Mouse (Mus musculus) granulocyte monocyte progenitor cell, adult 5-6 weeks (primary cell): Measurements from ENCODE around the gene Akr1b10. TPM values are rescaled to one million over a fixed set of nuclear protein-coding genes. Genes with fewer than 3 reads are reported as not detected.
"Not testable (repeated sequence)": the region's sequence is repeated elsewhere in the genome, so short reads cannot be mapped to it uniquely, and the experiment has no call there.

Experiments
- ATAC-seq: replicated peaks from 2 replicates; pipeline ENCODE4 v1.8.0; 2016; ENCODE audit warnings: mild to moderate bottlenecking, moderate TSS enrichment, inconsistent platforms; ENCODE audit not compliant: poor library complexity, severe bottlenecking
- total RNA-seq, 2 experiments: library from RNA; stranded (forward) in 1 of 2; stranded (reverse) in 1 of 2; fragments of 200-712, 200-1000 nt in 1 of 2; fragments of >200 nt in 1 of 2; fragmentation: Nextera tagmentation in 1 of 2; gene quantifications; 2 replicates each; pipeline ENCODE4 v1.2.3; 2014 to 2017

Akr1b10 gene
- total RNA-seq, 2 experiments from 2014 or later = 29.6 to 58.6 TPM

DNA sequence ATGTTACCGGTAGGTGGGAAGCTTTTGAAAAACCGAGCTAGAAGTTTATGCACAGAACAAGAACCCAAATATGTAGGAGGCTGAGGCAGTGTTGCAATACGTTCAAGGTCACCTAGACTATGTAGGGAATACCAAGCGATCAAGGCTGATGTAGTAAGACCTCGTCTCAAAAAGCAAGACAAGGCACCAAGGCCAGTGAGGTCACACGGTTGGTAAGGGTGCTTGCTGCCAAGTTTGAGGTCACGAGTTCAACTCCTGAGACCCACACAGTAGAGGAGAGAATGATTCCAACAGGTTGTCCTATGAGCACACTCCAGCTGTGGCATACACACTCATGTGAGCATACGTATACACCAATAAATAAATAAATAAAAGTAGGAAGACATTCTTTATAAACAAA lies 13.9 kb upstream of the Akr1b10 start:
- ATAC-seq = no peak

DNA sequence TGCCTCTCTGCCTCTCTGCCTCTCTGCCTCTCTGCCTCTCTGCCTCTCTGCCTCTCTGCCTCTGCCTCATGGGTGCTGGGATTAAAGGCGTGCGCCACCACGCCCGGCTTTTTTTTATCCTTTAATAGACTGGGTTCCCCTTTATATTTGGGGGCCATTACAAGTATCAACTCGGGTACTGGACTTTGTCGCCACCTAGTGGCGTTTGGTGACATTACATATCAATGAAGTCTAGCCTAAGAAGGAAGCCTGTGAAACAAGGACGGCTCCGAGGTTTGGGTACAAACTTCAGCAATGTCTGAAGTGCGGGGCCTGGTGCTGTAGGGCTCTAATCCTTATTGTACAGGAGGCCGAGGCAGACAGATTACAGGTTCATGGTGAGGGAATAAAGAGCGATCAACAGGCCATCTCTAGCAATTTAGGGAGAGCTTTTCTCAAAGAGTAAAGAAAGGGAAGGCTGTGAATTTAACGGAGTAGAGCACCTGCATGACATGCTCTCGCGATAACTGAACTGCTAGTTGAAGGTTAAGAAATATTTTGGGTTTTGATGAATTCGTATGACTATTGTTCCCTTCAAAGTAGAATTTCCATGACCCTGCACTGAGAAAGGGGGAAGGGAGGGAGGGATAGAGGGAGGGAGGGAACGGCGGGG lies 12.2 kb upstream of the Akr1b10 start:
- ATAC-seq = peak; percentile 92

DNA sequence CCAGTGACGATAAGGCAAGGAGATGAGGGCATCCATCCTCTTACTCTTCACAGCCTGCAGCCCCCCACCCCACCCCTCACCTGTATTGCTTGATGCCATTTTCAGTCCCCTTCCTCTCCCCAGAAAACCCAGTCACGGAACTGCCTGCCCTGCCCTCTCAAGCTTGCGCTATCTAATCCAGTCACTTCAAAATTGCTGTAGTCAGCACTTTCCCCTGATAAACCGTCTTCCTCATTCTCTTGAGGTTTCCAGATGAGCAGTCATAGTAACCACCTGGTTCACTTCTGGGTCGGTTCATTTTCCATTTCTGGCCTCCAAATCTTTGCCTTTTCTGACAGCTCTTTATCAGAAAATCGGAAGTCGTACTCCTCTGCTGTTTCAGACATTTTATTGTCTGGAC lies 10.2 kb upstream of the Akr1b10 start:
- ATAC-seq = peak; percentile 38

DNA sequence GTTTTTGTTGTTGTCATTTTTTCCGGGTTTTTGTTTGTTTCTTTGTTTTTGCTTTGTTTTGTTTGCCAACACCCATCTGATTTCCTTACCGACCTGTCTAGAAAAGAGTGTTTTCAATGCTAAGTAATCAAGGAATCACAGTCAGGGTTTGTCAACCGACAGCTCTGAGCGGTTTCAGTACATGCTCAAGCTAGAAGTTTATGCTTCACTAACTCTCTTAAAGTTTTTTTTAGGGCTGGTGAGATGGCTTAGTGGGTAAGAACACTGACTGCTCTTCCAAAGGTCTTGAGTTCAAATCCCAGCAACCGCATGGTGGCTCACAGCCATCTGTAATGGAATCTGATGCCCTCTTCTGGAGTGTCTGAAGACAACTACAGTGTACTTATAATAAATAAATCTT lies 8.1 kb upstream of the Akr1b10 start:
- ATAC-seq = not testable (repeated sequence)

DNA sequence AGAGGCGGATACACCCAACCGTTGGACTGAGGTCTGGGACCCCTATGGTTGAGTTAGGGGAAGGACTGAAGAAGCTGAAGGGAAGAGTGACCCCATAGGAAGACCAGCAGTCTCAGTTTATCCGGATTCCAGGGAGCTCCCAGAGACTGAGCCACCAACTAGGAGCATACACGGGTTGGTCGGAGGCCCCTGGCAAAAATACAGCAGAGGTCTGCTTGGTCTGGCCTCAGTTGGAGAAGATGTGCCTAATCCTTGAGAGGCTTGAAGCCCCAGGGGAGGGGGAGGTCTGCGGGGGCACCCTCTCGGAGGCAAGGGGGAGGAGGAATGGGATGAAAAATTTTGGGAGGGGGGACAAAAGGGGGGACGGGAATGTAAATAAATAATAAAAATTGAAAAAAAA lies 617 bp upstream of the Akr1b10 start:
- ATAC-seq = no peak

DNA sequence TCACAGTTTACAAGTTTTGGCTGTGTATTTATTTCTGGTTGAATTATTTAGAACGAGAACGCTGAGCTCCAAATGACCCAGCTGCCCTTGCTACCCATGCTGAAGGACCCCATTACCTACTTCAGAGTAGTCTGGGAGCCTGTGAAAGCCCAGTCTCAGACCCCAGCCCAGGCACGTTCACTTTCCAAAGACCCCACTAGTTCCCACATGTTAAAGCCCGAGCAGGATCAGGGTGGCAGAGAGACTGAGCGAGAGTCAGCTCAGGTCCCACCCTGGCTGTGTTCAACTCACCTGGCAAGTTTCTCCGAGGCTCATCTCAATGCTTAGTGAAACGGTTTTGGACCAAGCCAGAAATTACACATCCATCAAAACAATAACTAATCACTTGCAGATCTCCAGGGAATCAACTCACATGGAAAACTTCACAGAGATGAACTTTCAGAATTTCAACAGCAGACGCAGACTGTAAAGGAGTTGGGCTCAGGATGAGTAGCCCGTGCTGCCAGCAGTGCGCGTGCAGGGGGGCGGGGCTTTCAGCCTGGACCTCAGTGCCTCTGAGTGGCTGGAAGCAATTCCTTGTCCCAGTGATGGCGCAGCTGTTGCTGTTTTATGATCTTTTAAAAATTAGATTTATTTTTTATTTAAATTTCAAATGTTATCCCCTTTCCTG lies 818 bp downstream of the Akr1b10 start:
- ATAC-seq = peak; percentile 60

DNA sequence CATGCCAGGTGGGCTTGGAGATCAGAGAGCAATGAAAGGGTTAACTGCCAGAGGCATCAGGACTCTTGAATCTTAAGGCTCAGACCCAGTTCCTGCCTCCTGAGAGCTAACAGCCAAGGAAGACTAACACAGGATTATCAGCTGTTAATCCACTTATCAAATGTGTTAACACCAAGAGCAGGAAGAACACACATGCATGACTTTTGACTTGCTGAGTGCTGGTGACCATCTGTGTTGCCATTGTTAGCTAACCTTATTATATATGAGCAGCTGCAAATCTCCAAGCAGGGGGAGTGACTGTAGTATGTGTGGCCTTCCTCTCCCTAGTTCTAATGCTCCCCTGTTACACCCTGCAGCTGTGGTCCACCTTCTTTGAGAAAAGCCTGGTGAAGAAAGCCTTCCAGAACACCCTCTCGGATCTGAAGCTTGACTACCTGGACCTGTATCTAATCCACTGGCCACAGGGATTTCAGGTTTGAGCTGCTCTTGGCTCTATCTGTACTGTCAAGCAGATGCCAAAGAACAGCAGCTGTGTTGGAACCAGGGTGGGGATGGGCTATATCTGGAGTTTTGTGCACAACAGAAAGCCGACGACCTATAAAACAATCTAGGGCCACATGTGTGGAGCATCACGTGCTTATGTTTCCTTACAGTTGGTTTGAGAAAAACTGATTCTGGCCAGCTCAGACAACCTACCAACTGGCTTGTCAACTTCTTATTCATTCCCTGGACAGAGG lies 4.6 kb downstream of the Akr1b10 start:
- no peak for ATAC-seq

DNA sequence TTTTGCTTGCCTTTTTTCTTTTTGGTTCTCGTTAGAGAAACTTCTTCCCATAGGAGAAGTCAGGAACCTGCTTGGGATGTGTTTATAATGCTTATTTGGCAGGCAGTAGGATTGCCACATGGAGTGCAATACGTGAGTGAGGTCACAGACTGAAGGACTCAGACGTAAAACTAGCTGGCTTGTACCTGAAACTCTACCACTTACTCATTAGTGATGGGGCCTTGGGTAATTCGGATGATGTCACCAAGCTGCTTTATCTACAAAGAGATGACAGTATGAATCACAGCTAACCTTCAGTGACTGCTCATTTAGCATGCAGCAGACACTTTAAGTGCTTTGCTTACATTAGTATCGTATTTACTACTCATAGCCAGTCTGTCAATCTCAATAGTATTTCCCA lies 11.9 kb downstream of the Akr1b10 start:
- ATAC-seq = no peak

DNA sequence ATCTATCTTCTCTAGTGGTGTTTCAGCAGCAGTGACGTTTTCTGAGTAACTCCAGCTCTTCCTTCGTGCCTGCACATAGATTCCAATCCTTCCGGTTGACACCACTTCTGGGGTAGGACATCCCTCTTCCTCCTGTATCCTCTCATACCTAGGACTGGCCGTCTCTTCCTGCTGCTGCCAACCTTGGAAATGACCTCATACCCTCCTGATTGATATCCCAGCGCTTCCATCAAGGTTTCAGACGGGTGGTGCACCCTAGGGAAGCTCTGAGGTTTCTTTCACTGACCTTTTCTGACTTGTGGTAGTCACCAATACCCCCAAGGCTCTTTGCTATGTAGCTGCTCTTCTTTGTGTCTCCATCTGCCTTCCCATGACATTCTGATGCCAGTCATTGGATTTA lies 14.4 kb downstream of the Akr1b10 start:
- no peak for ATAC-seq

DNA sequence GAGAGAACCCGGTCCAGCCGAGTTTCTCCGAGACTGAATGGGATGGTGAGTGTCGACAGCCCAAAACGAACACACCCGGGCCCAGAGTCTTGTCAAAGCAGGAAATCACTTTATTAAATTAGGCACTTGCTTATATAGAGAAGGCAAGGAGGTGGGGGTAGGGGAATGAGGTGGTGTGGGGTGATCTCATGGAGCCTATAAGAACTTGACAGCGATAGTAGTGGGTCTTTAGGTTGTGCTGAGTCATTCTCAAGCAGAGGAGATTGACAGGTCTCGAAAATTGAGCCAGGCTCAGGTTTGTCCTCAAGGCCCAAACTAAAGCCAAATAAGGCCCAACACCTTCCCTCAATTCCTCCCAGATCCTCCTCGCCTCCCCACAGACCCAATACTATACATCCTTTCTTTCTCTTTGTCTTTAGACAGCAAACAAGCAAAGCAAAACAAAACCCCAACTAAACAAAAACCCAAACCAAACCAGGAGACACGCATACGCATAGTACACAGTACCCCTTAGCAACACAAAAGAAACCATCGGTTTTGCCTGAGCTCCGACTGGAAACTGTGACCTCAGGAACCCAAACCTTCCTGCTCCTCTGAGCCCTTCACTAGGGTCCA lies 15.7 kb downstream of the Akr1b10 start:
- ATAC-seq = no peak

DNA sequence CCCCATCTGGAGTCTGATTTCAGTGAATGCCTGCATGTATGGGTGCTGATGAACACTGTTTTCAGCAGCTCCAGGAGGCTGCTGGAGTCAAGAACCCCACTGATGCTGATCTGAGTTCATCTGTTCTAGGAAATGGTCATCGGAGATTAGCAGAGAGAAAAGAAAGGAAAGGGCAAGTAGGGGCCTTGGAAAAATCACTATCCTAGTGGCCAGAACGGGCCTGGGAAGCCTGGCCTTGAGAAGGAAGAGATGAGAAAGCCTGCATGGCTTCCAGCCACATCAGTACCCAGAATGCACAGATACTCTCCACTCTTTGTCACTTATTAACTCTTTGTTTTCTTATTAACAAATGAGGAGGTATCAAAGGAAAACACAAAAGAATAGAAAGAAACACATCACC lies 16.7 kb downstream of the Akr1b10 start:
- no peak for ATAC-seq

DNA sequence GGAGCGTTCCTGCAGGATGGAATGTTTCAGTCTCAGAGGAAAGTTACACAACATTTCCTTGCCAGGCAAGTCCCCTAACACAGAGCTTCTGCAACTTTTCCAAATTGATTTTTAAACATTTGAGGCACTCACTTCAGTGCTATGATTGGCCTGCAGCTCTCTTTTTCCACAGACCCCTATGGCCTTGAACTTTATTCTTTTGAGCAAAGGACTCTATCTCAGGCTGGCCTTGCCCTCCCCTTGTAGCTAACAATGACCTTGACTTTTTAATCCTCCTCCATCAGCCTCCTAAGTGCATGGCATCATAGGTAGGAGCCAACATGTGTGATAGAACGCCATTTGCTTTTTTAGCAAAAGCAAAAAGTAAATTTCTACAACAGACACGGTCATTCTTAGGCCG lies 22.7 kb downstream of the Akr1b10 start:
- ATAC-seq = no peak

DNA sequence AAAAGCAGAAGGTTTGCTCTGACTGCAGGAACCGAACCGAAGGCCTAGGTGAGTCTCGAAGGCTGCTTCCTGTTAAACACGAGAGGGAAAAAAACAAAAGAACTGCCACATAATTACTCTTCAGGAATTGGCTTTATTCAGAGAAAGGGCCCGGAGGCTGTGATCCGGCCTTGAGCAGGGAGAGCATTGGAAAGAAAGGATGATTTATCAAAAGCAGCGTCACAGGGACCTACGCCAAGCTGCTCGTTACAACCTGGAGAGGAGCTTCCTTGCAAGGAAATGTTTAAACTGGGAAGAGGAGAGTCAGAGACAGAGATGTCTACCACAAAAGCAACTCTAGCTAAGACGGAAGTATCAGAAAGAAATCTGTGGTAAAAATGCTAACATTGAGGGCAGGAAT lies 23.4 kb downstream of the Akr1b10 start:
- no peak for ATAC-seq

DNA sequence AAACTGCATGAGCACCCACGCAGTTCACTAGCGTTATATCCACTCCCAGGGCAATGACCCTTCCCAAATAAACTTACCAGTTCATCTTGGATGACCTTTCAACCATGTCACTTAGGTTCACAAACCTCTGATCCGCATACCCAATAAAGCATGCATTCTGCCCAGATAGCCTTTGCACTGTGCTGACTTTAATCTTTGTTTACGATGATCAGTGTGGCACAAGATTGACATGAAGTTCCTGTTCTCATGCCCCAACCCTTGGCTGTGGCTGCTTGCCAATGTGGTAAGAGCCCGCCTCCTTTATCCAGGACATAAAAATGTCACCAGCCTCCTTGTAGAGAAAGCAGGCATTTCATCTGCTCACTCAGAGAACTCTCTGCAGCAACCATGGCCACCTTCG lies 28.0 kb downstream of the Akr1b10 start, which contains the start of gene Akr1b7:
Gene Akr1b7, plus strand, starts transcription at position 312 of the 400 bp plus-strand sequence.
- ATAC-seq = no peak

DNA sequence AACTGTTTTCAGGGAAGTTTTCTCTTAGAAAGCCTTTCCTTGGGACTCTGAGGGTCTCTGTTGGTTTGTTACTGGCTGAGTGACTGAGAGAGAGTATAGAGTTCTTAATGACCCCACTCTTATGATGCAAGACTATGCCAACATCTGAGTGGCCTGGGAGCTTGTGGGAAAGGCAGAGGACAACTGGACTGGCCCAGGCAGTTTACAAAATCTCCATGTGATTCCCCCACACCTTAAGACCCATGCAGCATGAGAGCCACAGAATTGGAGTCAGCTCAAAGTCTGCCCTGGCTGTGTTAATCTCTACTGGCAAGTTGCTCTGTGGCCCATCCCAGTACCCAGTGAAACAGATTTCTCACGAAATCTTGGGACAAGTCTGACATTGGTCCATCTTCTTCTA lies 28.7 kb downstream of the Akr1b10 start:
- ATAC-seq = no peak

DNA sequence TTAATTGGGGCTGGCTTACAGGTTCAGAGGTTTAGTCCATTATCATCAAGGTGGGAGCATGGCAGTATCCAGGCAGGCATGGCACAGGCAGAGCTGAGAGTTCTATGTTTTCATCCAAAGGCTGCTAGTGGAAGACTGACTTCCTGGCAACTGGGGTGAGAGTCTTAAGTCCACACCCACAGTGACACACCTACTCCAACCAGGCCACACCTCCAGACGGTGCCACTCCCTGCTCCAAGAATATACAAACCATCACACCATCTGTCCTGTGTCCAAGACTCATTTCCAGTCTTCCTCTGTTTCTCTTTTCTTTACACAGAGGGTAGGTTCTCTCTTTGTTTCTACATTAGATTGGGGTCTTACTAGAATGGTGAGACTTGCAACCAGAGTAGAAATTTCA lies 29.4 kb downstream of the Akr1b10 start:
- not testable (repeated sequence) for ATAC-seq

DNA sequence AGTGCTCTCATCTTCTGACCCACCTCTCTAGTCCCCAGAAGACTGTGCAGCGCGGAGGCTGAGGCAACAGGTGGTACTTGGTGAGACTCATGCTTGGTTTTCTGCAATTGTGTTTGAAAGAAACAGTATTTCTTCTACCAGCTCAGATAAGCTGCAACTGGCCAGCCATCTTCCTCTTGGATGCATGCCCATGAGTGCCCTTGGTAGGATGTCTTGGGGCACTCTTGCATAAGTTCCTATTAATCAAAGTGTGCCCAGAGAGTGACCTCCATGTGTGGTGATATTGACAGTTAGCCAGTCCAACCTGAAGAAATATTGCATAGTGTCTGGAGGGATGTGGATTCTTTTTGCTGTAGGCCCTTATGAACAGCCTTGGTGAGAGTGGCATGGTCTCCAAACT lies 32.5 kb downstream of the Akr1b10 start:
- ATAC-seq = no peak

DNA sequence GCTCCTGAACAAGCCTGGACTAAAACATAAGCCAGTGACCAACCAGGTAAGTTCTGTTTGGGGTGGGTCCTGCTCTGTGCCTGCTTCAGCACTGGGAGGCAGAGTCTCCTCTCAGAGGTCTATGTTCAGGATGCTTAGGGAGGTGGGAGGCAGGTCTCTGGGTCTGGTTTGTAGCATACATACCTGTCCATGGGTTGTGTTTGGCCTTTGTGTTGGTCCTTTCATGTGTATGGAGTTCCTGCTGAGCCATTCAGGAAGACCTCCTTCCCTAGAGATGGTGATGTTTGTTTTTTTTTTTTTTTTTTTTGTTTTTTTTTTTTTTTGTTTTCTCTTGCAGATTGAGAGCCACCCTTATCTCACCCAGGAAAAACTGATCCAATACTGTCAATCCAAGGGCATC lies 35.1 kb downstream of the Akr1b10 start:
- ATAC-seq = no peak

DNA sequence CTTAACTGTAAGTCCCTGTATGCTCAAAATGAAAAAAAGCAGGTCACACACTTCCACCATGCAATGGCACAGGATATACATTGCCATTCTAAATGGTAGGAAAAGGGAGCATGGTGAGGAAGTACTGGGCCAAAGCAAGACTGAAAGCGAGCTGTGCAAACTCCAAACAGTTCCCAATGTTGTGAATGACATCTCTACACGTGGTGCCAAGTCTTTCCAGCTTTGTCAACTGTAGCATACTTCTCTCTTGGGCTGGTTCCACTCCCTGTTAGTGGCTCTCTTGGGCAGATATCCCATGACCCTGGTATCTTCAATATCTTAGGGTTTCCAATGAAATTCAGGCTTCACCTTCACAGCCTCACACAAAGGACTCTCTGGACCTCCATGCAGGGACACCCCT lies 55.0 kb downstream of the Akr1b10 start:
- no peak for ATAC-seq

DNA sequence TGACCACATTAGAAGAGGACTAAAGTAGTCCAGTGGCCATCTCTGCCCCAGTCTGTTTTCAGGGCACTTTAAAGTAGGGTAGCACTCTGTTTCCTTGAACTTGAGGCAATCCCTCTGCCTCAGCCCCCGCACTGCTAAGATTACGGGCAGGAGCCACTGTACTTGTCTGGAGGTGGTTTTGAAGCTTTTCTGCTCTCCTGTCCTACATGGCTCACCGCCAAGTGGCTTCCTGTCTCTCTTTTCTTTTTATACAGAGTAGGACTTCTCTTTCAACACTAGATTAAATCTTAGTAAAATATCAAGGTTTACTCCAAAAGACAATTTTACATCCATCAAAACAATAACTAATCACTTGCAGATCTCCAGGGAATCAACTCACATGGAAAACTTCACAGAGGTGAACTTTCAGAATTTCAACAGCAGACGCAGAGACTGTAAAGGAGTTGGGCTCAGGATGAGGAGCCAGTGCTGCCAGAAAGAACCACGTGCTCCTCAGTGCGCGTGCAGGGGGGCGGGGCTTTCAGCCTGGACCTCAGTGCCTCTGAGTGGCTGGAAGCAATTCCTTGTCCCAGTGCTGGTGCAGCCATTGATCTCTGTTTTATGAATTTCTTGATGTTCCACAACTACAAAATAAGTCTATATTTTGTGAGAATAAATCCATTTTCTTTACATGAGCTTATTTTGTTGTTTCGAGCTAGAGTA lies 57.7 kb downstream of the Akr1b10 start:
- ATAC-seq = no peak

DNA sequence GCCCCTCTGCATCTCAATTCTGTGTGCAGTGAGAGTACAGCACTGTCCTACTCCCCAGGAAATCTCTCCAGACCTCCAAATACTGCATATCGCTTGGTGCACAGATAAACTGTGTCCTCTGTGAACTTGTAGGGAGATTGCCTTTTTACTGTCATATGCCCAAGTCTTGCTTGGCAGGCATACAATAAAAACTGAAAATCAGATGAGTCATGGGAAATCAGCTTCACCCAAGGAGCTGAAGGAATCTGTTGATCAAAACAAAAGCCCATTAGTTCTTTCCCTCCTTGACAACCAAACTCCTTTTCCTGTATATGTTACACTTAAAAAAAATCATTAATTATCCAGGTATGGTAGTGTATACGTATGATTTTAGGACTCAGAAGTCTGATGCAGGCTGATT lies 59.8 kb downstream of the Akr1b10 start:
- ATAC-seq = no peak
